Mouse (Mus musculus) MEL-GATA-1-ER (cell line): Measurements from ENCODE around the gene Smpd4.

Source experiments
- DNase-seq: peaks from one replicate; pipeline ENCODE4 v3.0.0-alpha.2; 2012; ENCODE audit warnings: low read depth; ENCODE audit errors: extremely low read depth

Smpd4 gene

GRCm38 (mm10) chr16:17638036-17638628, 19.0 kb downstream of the Smpd4 start:
- DNase-seq, result peak; percentile 71

GRCm38 (mm10) chr16:17639081-17639480, 19.9 kb downstream of the Smpd4 start:
- DNase-seq, result no peak

- no peak for DNase-seq
Measured at GRCm38 (mm10) chr16:17639951-17640350, 20.8 kb downstream of the Smpd4 start.

GRCm38 (mm10) chr16:17640706-17641105, 21.6 kb downstream of the Smpd4 start:
- DNase-seq, result no peak

GRCm38 (mm10) chr16:17641301-17641700, 22.1 kb downstream of the Smpd4 start:
- no peak for DNase-seq

GRCm38 (mm10) chr16:17642311-17642710, 23.2 kb downstream of the Smpd4 start:
- no peak for DNase-seq

- DNase-seq, result no peak
Measured at GRCm38 (mm10) chr16:17643437-17643990, 24.4 kb downstream of the Smpd4 start.

GRCm38 (mm10) chr16:17646310-17647114, 27.4 kb downstream of the Smpd4 start, which contains the start of gene Ccdc74a:
Gene Ccdc74a (plus strand): TSS chr16:17646470.
- peak; percentile 39 for DNase-seq

GRCm38 (mm10) chr16:17647156-17647555, 28.0 kb downstream of the Smpd4 start:
- DNase-seq, result no peak

GRCm38 (mm10) chr16:17647566-17648340, 28.6 kb downstream of the Smpd4 start:
- no peak for DNase-seq

- no peak for DNase-seq
Measured at GRCm38 (mm10) chr16:17649925-17650605, 30.9 kb downstream of the Smpd4 start.

GRCm38 (mm10) chr16:17650711-17651110, 31.6 kb downstream of the Smpd4 start:
- DNase-seq, result no peak

- no peak for DNase-seq
Measured at GRCm38 (mm10) chr16:17652607-17653006, 33.5 kb downstream of the Smpd4 start.

GRCm38 (mm10) chr16:17653601-17654000, 34.4 kb downstream of the Smpd4 start:
- no peak for DNase-seq

- no peak for DNase-seq
Measured at GRCm38 (mm10) chr16:17654188-17654795, 35.1 kb downstream of the Smpd4 start.

GRCm38 (mm10) chr16:17656212-17656871, 37.2 kb downstream of the Smpd4 start:
- DNase-seq, result no peak

- no peak for DNase-seq
Measured at GRCm38 (mm10) chr16:17665568-17665967, 46.4 kb downstream of the Smpd4 start.

GRCm38 (mm10) chr16:17669886-17670285, 50.7 kb downstream of the Smpd4 start:
- DNase-seq, result no peak
